Mouse (Mus musculus) right cerebral cortex, adult 18-20 months (tissue): ENCODE measurements at regions not wholly inside any gene's neighbourhood (a gene's known extent, or its start where the extent isn't known, plus 50 kb on each side); places are given as distances from the start of the nearest gene placed in this dataset.

Experiments used
- DNase-seq: peaks from one replicate; pipeline ENCODE4 v3.0.0; 2022; ENCODE audit warnings: mixed read lengths

GRCm38 (mm10) chr8:46413349-46414024 is 57.4 kb upstream of the Acsl1 start:
- no peak for DNase-seq

- DNase-seq = no peak
Measured at GRCm38 (mm10) chr8:46414874-46415273, 56.0 kb upstream of the Acsl1 start.

- no peak for DNase-seq
Measured at GRCm38 (mm10) chr8:46419402-46419801, 51.4 kb upstream of the Acsl1 start.

- DNase-seq = no peak
Measured at GRCm38 (mm10) chr8:46420476-46420875, 50.4 kb upstream of the Acsl1 start.
